Mouse (Mus musculus) adrenal gland, adult 2 months (tissue): ENCODE results near the gene Csf3r. TPM values are rescaled to one million over a fixed set of nuclear protein-coding genes. Genes with fewer than 3 reads are reported as not detected.

ENCODE experiments used
- DNase-seq: peaks from one replicate; pipeline ENCODE4 v3.0.0; 2021
- polyA plus RNA-seq: library from polyadenylated mRNA; depleted of rRNA; stranded (reverse); fragments of >200 nt; gene quantifications from 2 replicates; pipeline ENCODE4 v1.2.3, GENCODE M21; 2012; rRNA removed
- total RNA-seq, 2 experiments: library from RNA; stranded (reverse); gene quantifications; 2 replicates each; pipeline ENCODE4 v1.2.3; 2021

Csf3r gene
- total and polyA plus RNA-seq, 3 experiments, result 1.5 to 3.1 (median 1.6) TPM

- no peak for DNase-seq
Measured at GRCm38 (mm10) chr4:126057207-126058133, 33.1 kb downstream of the Csf3r start.

- peak; percentile 93 for DNase-seq
Measured at GRCm38 (mm10) chr4:126058134-126058996, 34.0 kb downstream of the Csf3r start, which contains the start of gene Oscp1. TSS of gene Oscp1 (plus strand) at chr4:126058565.

GRCm38 (mm10) chr4:126058997-126059362, 34.6 kb downstream of the Csf3r start:
- no peak for DNase-seq

GRCm38 (mm10) chr4:126062856-126063255, 38.5 kb downstream of the Csf3r start:
- DNase-seq, result no peak

- DNase-seq, result peak; percentile 20
Measured at GRCm38 (mm10) chr4:126065241-126065640, 40.9 kb downstream of the Csf3r start.

GRCm38 (mm10) chr4:126067401-126068077, 43.2 kb downstream of the Csf3r start:
- DNase-seq, result peak; percentile 49

- no peak for DNase-seq
Measured at GRCm38 (mm10) chr4:126068842-126069241, 44.5 kb downstream of the Csf3r start.

- no peak for DNase-seq
Measured at GRCm38 (mm10) chr4:126077833-126078232, 53.5 kb downstream of the Csf3r start.

- DNase-seq, result peak; percentile 44
Measured at GRCm38 (mm10) chr4:126079266-126079665, 54.9 kb downstream of the Csf3r start.

GRCm38 (mm10) chr4:126081601-126082000, 57.3 kb downstream of the Csf3r start:
- DNase-seq, result no peak

GRCm38 (mm10) chr4:126083021-126083420, 58.7 kb downstream of the Csf3r start:
- no peak for DNase-seq

- no peak for DNase-seq
Measured at GRCm38 (mm10) chr4:126084382-126084781, 60.0 kb downstream of the Csf3r start.

- DNase-seq, result peak; percentile 82
Measured at GRCm38 (mm10) chr4:126085996-126086576, 61.7 kb downstream of the Csf3r start.

- no peak for DNase-seq
Measured at GRCm38 (mm10) chr4:126090101-126090847, 65.9 kb downstream of the Csf3r start.

- DNase-seq, result no peak
Measured at GRCm38 (mm10) chr4:126090848-126091124, 66.4 kb downstream of the Csf3r start.

GRCm38 (mm10) chr4:126091873-126092272, 67.5 kb downstream of the Csf3r start:
- no peak for DNase-seq

Other genes starting within 250 kb of the Csf3r start
- 100 to 1,000 TPM in 1 of 2 experiments, 10 to 100 TPM in 1; 77.2 to 112 TPM for gene Mrps15, start 22.4 kb downstream of the Csf3r start, total RNA-seq
- 196 TPM in 2 replicates for gene Mrps15, start 22.4 kb downstream of the Csf3r start, polyA plus RNA-seq
- 10 to 100 TPM in 1 of 2 experiments, 1 to 10 TPM in 1; 9.5 to 10.9 TPM for gene Oscp1, start 34.0 kb downstream of the Csf3r start, total RNA-seq
- 1.6 and 2.1 TPM in 2 replicates for gene Oscp1, start 34.0 kb downstream of the Csf3r start, polyA plus RNA-seq
- 10 to 100 TPM; 23.4 to 30.7 TPM for gene Lsm10, start 72.1 kb downstream of the Csf3r start, total RNA-seq
- gene Lsm10, start 72.1 kb downstream of the Csf3r start, polyA plus RNA-seq, result 29.3 and 32.5 TPM in 2 replicates
- 10 to 100 TPM; 43.0 to 56.0 TPM for gene Stk40, start 79.4 kb downstream of the Csf3r start, total RNA-seq
- 33.2 and 33.5 TPM in 2 replicates for gene Stk40, start 79.4 kb downstream of the Csf3r start, polyA plus RNA-seq
- gene Eva1b, start 123.2 kb downstream of the Csf3r start, total RNA-seq, result 10 to 100 TPM; 13.3 to 35.0 TPM
- 111 and 156 TPM in 2 replicates for gene Eva1b, start 123.2 kb downstream of the Csf3r start, polyA plus RNA-seq
- 1 to 10 TPM; 2.5 to 3.2 TPM for gene Sh3d21, start 138.9 kb downstream of the Csf3r start, total RNA-seq
- gene Sh3d21, start 138.9 kb downstream of the Csf3r start, polyA plus RNA-seq, result 1.4 and 1.8 TPM in 2 replicates
- 100 to 1,000 TPM; 169 to 173 TPM for gene Thrap3, start 178.2 kb downstream of the Csf3r start, total RNA-seq
- gene Thrap3, start 178.2 kb downstream of the Csf3r start, polyA plus RNA-seq, result 29.1 and 36.8 TPM in 2 replicates
- 10 to 100 TPM; 55.4 to 68.7 TPM for gene Map7d1, start 231.8 kb downstream of the Csf3r start, total RNA-seq
- 98.3 and 98.7 TPM in 2 replicates for gene Map7d1, start 231.8 kb downstream of the Csf3r start, polyA plus RNA-seq
- gene Trappc3, start 237.8 kb downstream of the Csf3r start, total RNA-seq, result 100 to 1,000 TPM in 1 of 2 experiments, 10 to 100 TPM in 1; 85.8 to 103 TPM
- gene Trappc3, start 237.8 kb downstream of the Csf3r start, polyA plus RNA-seq, result 16.2 and 16.5 TPM in 2 replicates